Mouse (Mus musculus): ENCODE data around the gene Lrba.

- TF ChIP-seq TCF12 (IDR thresholded peaks at IDR 0.05; ENCODE audit: low read depth, low read length), result no peak
- no peak for TF ChIP-seq E2F4 (IDR thresholded peaks at IDR 0.05; ENCODE audit: insufficient replicate concordance, low read depth, low read length)
- TF ChIP-seq CTCF (conservative IDR thresholded peaks at IDR 0.05 in 1 of 2, IDR thresholded peaks at IDR 0.05 in 1 of 2; ENCODE audit: low read depth in 2 of 2, low read length in 2 of 2), result no peak
- TF ChIP-seq ZNF384 (IDR thresholded peaks at IDR 0.05; ENCODE audit: low read depth, low read length), result no peak
- no peak for TF ChIP-seq POLR2AphosphoS2 (IDR thresholded peaks at IDR 0.05; ENCODE audit: low read depth, low read length)
- no peak for TF ChIP-seq HCFC1 (IDR thresholded peaks at IDR 0.05; ENCODE audit: low read depth, low read length)
- no peak for TF ChIP-seq MAFK (IDR thresholded peaks at IDR 0.05; ENCODE audit: insufficient replicate concordance, low read length)
These were observed 579.8 kb downstream of the Lrba start for GRCm38 (mm10) chr3:86804265-86804664.

Measured in CH12.LX (cell line).